Mouse (Mus musculus) heart, embryonic 14.5 days (tissue): Measurements from ENCODE around the gene Bloc1s5. TPM values are rescaled to one million over a fixed set of nuclear protein-coding genes. Genes with fewer than 3 reads are reported as not detected.

Experiments used
- ATAC-seq: fragments of 200-750 bp; cut with Nextera tagmentation; 2 replicates; pipeline ENCODE4 v1.8.0; 2017; ENCODE audit warnings: low read depth, moderate TSS enrichment; ENCODE audit not compliant: insufficient number of reproducible peaks, insufficient read depth, low FRiP score
- H3K27ac ChIP-seq, 2 experiments: fragments of 200-500 bp in 1 of 2; fragments of 300-500 bp in 1 of 2; sonication (generic) in 1 of 2; replicated peaks in 1 of 2; 2 replicates each; pipeline ENCODE4 v1.5.1; 2012 to 2014; ENCODE audit warnings: low read depth in 2 of 2, low read length in 2 of 2, control low read depth in 1 of 2, mild to moderate bottlenecking in 1 of 2, mixed read lengths in 1 of 2; ENCODE audit not compliant: control insufficient read depth in 1 of 2, insufficient read depth in 1 of 2
- H3K27me3 ChIP-seq: fragments of 300-500 bp; sonication (generic); 2 replicates; pipeline ENCODE4 v1.6.1; 2014; ENCODE audit warnings: mild to moderate bottlenecking, low read length, control low read depth; ENCODE audit not compliant: control insufficient read depth, insufficient read depth
- H3K36me3 ChIP-seq: fragments of 300-500 bp; sonication (generic); 2 replicates; pipeline ENCODE4 v1.6.1; 2014; ENCODE audit warnings: mild to moderate bottlenecking, control low read depth, low read length, mixed read lengths; ENCODE audit not compliant: control insufficient read depth, insufficient read depth
- H3K4me1 ChIP-seq, 2 experiments: fragments of 200-500 bp in 1 of 2; fragments of 300-500 bp in 1 of 2; sonication (generic) in 1 of 2; 2 replicates each; pipeline ENCODE4 v1.6.1; 2012 to 2014; ENCODE audit warnings: low read length in 2 of 2, control low read depth in 1 of 2, mixed read lengths in 1 of 2; ENCODE audit not compliant: control insufficient read depth in 2 of 2, insufficient read depth in 2 of 2
- H3K4me2 ChIP-seq: fragments of 300-500 bp; sonication (generic); 2 replicates; pipeline ENCODE4 v1.6.1; 2014; ENCODE audit warnings: mild to moderate bottlenecking, low read length
- H3K4me3 ChIP-seq, 2 experiments: fragments of 200-500 bp in 1 of 2; fragments of 300-500 bp in 1 of 2; sonication (generic) in 1 of 2; 2 replicates each; pipeline ENCODE4 v1.5.1; 2012 to 2014; ENCODE audit warnings: low read length in 2 of 2, mild to moderate bottlenecking in 2 of 2, control low read depth in 1 of 2, low read depth in 1 of 2, moderate library complexity in 1 of 2; ENCODE audit not compliant: control insufficient read depth in 1 of 2, insufficient read depth in 1 of 2
- H3K9ac ChIP-seq: fragments of 300-500 bp; sonication (generic); 2 replicates; pipeline ENCODE4 v1.6.1; 2014; ENCODE audit warnings: mild to moderate bottlenecking, low read length
- H3K9me3 ChIP-seq: fragments of 300-500 bp; sonication (generic); 2 replicates; pipeline ENCODE4 v1.6.1; 2016; ENCODE audit warnings: low read length, control low read depth; ENCODE audit not compliant: control insufficient read depth
- WGBS: fragments of 180-500 bp; shearing (Covaris S2); extraction: QIAGEN DNeasy Blood & Tissue Kit; methylation state at CpG from one replicate; pipeline ENCODE4 v1.1.7; 2014; 5-methylcytosine and 5-hydroxymethylcytosine counted together
- polyA plus RNA-seq: library from polyadenylated mRNA; unstranded; fragments of >200 nt; fragmentation: Nextera tagmentation; extraction: Ambion mirVana; gene quantifications from 2 replicates; pipeline ENCODE4 v1.2.1, GENCODE M21; 2014

Gene Bloc1s5
- polyA plus RNA-seq, 1 experiment from 2014 or later, result 17.4 TPM

GRCm38 (mm10) chr13:38634256-38634799 lies 581 bp downstream of the Bloc1s5 start:
- WGBS, result under 1% methylated on average over 19 of the region's 19 CpGs
- 0 out of 4 replicates have a peak, but pooled peaks cover 0 to 2% of the 10 kb centered on the region in 2 experiments for H3K4me1 ChIP-seq
- ATAC-seq, result peak; percentile 62; the same call in 1 of the 2 replicates
- H3K27ac ChIP-seq, result peak overlapping the region; percentile 69 to 75
- peak overlapping the region; percentile 78 for H3K9ac ChIP-seq
- H3K27me3 ChIP-seq, result no peaks in the 10 kb centered on the region
- H3K9me3 ChIP-seq, result no peaks in the 10 kb centered on the region
- H3K36me3 ChIP-seq, result peaks cover 9% of the 10 kb centered on the region
- peak overlapping the region; percentile 70 for H3K4me2 ChIP-seq
- peak overlapping the region; percentile 64 to 92 for H3K4me3 ChIP-seq

DNA sequence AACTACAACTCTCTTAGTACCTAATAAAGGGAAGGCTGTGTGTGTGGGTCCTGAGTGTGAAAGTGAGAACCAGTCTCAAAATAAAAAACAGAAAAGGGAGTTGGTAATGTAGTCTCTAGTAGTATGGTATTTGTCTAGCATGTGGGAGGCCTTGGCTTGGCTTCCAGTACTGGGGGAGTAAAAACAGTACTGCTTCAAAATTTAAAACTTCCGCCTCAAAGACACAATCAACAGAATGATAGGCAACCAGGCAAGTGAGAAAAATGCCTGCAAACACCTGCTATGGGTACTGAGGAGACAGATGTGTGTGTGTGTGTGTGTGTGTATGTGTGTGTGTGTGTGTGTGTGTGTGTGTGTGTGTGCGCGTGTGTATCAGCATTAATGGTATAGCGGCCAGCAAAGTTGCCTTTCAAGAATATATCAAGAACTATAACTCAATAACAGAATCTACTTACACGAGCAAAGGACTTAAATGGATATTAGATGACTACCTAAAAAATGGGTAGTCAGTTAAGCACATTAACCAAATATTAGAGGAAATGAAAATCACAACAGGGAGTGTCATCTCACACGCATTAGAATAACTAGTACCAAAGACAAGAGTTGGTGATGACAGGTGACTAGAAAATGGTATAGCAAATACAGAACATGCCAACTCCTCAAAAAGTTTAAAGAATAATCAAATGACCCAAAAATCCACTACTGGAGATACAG lies 1.5 kb downstream of the Bloc1s5 start:
- ATAC-seq, result no peak
- no peak overlapping the region for H3K4me3 ChIP-seq
- H3K9ac ChIP-seq, result no peak overlapping the region
- H3K4me1 ChIP-seq, result 0 out of 4 replicates have a peak, but pooled peaks cover 0 to 2% of the 10 kb centered on the region in 2 experiments
- H3K4me2 ChIP-seq, result peak overlapping the region; percentile 70
- H3K9me3 ChIP-seq, result no peaks in the 10 kb centered on the region
- no peak overlapping the region for H3K27ac ChIP-seq
- no peaks in the 10 kb centered on the region for H3K27me3 ChIP-seq
- WGBS, result 91% methylated on average over 6 of the region's 6 CpGs
- H3K36me3 ChIP-seq, result peaks cover 16% of the 10 kb centered on the region

DNA sequence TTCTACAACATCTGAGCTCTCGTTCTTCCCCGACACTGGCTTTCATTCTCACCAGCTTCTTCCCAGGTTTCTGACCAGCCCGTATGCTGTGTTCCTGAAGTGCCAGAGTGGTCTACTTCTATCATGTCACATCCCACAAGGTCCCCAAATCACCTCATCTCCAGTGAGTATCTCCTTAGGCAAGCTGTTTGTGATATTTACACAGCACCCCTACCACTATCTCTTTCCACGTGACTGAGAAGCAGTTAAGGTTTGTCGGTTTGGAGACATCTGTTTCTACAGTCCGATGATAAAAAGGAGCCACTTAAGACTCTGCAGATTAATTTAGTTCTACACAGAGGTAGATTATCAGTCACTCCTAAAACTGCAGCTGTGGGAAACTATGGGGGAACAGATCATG lies 2.4 kb downstream of the Bloc1s5 start:
- 62% methylated on average over 6 of the region's 6 CpGs for WGBS
- Histone ChIP-seq H3K27ac (no peak overlapping the region), H3K4me1 (0 out of 4 replicates have a peak, but pooled peaks cover 0 to 2% of the 10 kb centered on the region in 2 experiments), H3K4me3 (no peak overlapping the region), H3K4me2 (no peak overlapping the region), H3K9me3 (no peaks in the 10 kb centered on the region), H3K27me3 (no peaks in the 10 kb centered on the region), H3K36me3 (peaks cover 16% of the 10 kb centered on the region), H3K9ac (no peak overlapping the region)
- ATAC-seq, result no peak

DNA sequence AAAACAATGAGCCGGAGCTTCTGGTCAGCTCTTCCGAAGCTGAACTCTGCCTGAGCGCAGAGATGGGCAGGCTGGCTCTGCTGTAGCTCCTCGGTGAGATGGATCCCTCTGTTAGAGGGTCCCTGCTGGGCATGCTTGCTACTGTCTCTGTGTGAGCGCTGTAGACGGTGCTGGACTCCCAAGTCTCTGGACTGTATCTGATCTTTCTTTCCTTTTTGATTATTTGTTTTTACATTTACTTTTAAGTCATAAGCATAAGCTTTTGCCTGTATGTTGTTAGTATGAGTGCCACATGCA lies 8.7 kb downstream of the Bloc1s5 start:
- H3K27ac ChIP-seq, result no peak overlapping the region
- ATAC-seq, result no peak; the same call in 1 of the 2 replicates
- H3K4me1 ChIP-seq, result peaks cover 2 to 9% of the 10 kb centered on the region in 2 experiments; a peak in 3 of 4 replicates
- 29% methylated on average over 6 of the region's 6 CpGs for WGBS
- H3K9me3 ChIP-seq, result no peaks in the 10 kb centered on the region
- H3K9ac ChIP-seq, result no peak overlapping the region
- H3K27me3 ChIP-seq, result no peaks in the 10 kb centered on the region
- H3K4me3 ChIP-seq, result no peak overlapping the region
- H3K4me2 ChIP-seq, result no peak overlapping the region
- H3K36me3 ChIP-seq, result peaks cover 25% of the 10 kb centered on the region

DNA sequence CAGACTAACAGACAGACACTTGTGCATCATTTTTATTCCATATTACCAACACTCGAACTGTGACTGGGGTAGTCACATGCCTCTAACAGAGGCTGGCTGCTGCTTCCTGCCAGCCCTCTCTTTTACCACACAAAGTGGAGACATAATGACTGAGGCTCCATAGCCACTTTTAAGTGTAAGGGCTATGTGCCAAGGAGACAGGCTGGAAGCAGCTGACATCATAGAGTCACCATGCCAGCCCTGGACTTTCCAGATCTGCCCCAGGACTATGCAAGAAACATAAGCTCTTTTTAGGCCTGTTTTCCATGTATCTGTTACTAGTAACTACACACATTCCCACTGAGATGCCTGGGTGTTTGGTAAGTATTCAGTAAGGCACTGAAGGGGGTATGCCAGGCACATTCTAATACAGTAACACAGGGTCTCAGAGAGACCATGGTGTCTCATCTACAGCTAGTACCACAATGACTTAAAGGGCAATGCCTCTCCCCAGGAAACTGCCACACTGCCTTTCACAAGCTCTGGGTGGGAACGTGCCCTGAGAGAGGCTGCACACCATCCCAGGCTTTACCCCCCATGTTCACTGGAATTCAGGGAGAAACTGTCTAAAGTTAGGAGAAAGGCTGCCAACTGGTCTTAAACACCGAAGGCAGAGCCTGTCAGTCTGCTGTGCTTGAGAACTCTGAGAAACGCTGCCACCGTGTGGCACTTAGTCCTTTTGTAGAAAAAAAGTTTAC lies 9.2 kb downstream of the Bloc1s5 start:
- Histone ChIP-seq H3K4me1 (peaks cover 2 to 9% of the 10 kb centered on the region in 2 experiments; a peak in 3 of 4 replicates), H3K36me3 (peaks cover 25% of the 10 kb centered on the region), H3K27me3 (no peaks in the 10 kb centered on the region), H3K4me2 (no peak overlapping the region), H3K9me3 (no peaks in the 10 kb centered on the region), H3K27ac (peak overlapping the region; percentile 21; a peak in 3 of 4 replicates), H3K4me3 (no peak overlapping the region), H3K9ac (0 out of 2 replicates have a peak overlapping the region, but pooled peaks have one; percentile 4)
- WGBS, result 22% methylated on average over 5 of the region's 5 CpGs
- ATAC-seq, result no peak

GRCm38 (mm10) chr13:38624292-38624902 lies 10.5 kb downstream of the Bloc1s5 start:
- no peak overlapping the region for H3K9ac ChIP-seq
- H3K4me3 ChIP-seq, result no peak overlapping the region
- 71% methylated on average over 8 of the region's 8 CpGs for WGBS
- H3K27ac ChIP-seq, result no peak overlapping the region
- H3K36me3 ChIP-seq, result peaks cover 17% of the 10 kb centered on the region
- no peak for ATAC-seq
- no peak overlapping the region for H3K4me2 ChIP-seq
- no peaks in the 10 kb centered on the region for H3K27me3 ChIP-seq
- H3K9me3 ChIP-seq, result no peaks in the 10 kb centered on the region
- H3K4me1 ChIP-seq, result peaks cover 2 to 9% of the 10 kb centered on the region in 2 experiments; a peak in 3 of 4 replicates

- H3K36me3 ChIP-seq, result peaks cover 14% of the 10 kb centered on the region
- H3K27ac ChIP-seq, result no peak overlapping the region
- H3K4me1 ChIP-seq, result peaks cover 2 to 9% of the 10 kb centered on the region in 2 experiments; a peak in 3 of 4 replicates
- H3K4me3 ChIP-seq, result no peak overlapping the region
- no peak overlapping the region for H3K4me2 ChIP-seq
- 82% methylated on average over 5 of the region's 5 CpGs for WGBS
- H3K9ac ChIP-seq, result no peak overlapping the region
- no peak for ATAC-seq
- H3K27me3 ChIP-seq, result no peaks in the 10 kb centered on the region
- no peaks in the 10 kb centered on the region for H3K9me3 ChIP-seq
These were observed 11.6 kb downstream of the Bloc1s5 start for GRCm38 (mm10) chr13:38623296-38623695.
